Mouse (Mus musculus): ENCODE measurements around the gene Zfp981.

DNA sequence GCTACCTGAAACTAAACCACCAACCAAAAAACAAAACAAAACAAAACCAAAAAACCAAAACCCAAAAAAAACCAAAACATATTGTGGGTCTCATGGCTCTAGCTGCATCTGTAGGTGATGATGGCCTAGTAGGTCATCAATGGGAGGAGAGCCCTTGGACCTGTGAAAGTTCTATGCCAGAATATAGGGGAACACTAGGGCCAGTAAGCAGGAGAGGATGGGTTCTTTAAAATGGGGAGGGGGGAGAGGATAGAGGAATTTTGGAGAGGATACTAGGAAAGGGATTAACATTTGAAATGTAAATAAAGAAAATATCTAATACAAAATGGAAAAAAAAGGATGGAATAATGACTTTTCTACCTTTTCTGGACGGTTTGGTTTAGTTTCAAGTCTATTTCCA lies 14.6 kb downstream of the Zfp981 start:
- TF ChIP-seq FLI1 (IDR thresholded peaks at IDR 0.05; ENCODE audit: low read length) (no peak), GATA1 (IDR thresholded peaks at IDR 0.05; ENCODE audit: borderline replicate concordance, low read length) (no peak)

Data from megakaryocyte, embryonic 14.5 days (primary cell).